Mouse (Mus musculus) E14TG2a.4 (cell line): ENCODE measurements around the gene Scgb2b19.
"Not testable (repeated sequence)": the region's sequence is repeated elsewhere in the genome, so short reads cannot be mapped to it uniquely, and the experiment has no call there.

Source experiments
- H3K27me3 ChIP-seq: 2 replicates; pipeline ENCODE4 v1.6.1; 2014; ENCODE audit warnings: low read length, control low read depth; ENCODE audit not compliant: insufficient read depth
- H3K36me3 ChIP-seq: 2 replicates; pipeline ENCODE4 v1.6.1; 2014; ENCODE audit warnings: low read length, control low read depth; ENCODE audit not compliant: insufficient read depth
- H3K4me1 ChIP-seq: replicated peaks from 2 replicates; pipeline ENCODE4 v1.6.1; 2014; ENCODE audit warnings: low read depth, low read length, control low read depth
- H3K4me3 ChIP-seq: replicated peaks from 2 replicates; pipeline ENCODE4 v1.5.1; 2014; ENCODE audit warnings: mild to moderate bottlenecking, low read length
- H3K9me3 ChIP-seq: 2 replicates; pipeline ENCODE4 v1.6.1; 2014; ENCODE audit warnings: low read length, control low read depth

The Scgb2b19 gene

GRCm38 (mm10) chr7:33280238-33280637 lies at the start of gene Scgb2b19:
Scgb2b19 (minus strand) TSS chr7:33280338.
- H3K4me1 ChIP-seq, H3K4me3 ChIP-seq, H3K36me3 ChIP-seq, H3K9me3 ChIP-seq, H3K27me3 ChIP-seq: not testable (repeated sequence)

- H3K27me3 ChIP-seq, H3K4me1 ChIP-seq, H3K9me3 ChIP-seq, H3K4me3 ChIP-seq, H3K36me3 ChIP-seq: not testable (repeated sequence)
Measured at GRCm38 (mm10) chr7:33286991-33287390, 6.9 kb upstream of the Scgb2b19 start, which contains the start of gene Scgb1b19. Scgb1b19 (plus strand) TSS chr7:33287291.
